Mouse (Mus musculus) lung, postnatal 0 days (tissue): ENCODE data around the gene Olfr527.

ENCODE experiments used
- CTCF ChIP-seq: IDR thresholded peaks from 2 replicates; pipeline ENCODE4 v1.5.1; 2016; ENCODE audit warnings: antibody characterized with exemption, mild to moderate bottlenecking
- EP300 ChIP-seq: IDR thresholded peaks from 2 replicates; pipeline ENCODE4 v1.6.1; 2016; ENCODE audit warnings: antibody characterized with exemption, mild to moderate bottlenecking, control low read depth

GRCm38 (mm10) chr7:140319861-140320385, 13.9 kb upstream of the Olfr527 start:
- TF ChIP-seq CTCF = no peak
- TF ChIP-seq EP300 = no peak
